Mouse (Mus musculus): ENCODE data around the gene Aig1.

Aig1 gene

GRCm38 (mm10) chr10:13782774-13783173 is 86.0 kb downstream of the Aig1 start:
- in situ Hi-C loops (cut with MboI, MseI) = no loop called here

- in situ Hi-C loops (cut with MboI, MseI) = no loop called here
Measured at GRCm38 (mm10) chr10:13782235-13782757, 86.5 kb downstream of the Aig1 start.

GRCm38 (mm10) chr10:13776014-13776413 is 92.8 kb downstream of the Aig1 start:
- in situ Hi-C loops (cut with MboI, MseI) = loop anchor here in 1 of 2 experiments (5.0 kb wide), 1 partner anchor 56 kb away; no protein-coding TSS in a partner anchor

GRCm38 (mm10) chr10:13775411-13775810 is 93.4 kb downstream of the Aig1 start:
- in situ Hi-C loops (cut with MboI, MseI) = loop anchor here in 1 of 2 experiments (5.0 kb wide), 1 partner anchor 57 kb away; no protein-coding TSS in a partner anchor

- in situ Hi-C loops (cut with MboI, MseI) = loop anchor here (5.0 kb wide), 2 partner anchors 57 to 83 kb away; no protein-coding TSS in a partner anchor
Measured at GRCm38 (mm10) chr10:13774910-13775309, 93.9 kb downstream of the Aig1 start.

- in situ Hi-C loops (cut with MboI, MseI) = loop anchor here in 1 of 2 experiments (5.0 kb wide), 1 partner anchor 78 kb away; no protein-coding TSS in a partner anchor
Measured at GRCm38 (mm10) chr10:13770720-13771119, 98.1 kb downstream of the Aig1 start.

GRCm38 (mm10) chr10:13769789-13770188 is 99.0 kb downstream of the Aig1 start:
- in situ Hi-C loops (cut with MboI, MseI) = loop anchor here in 1 of 2 experiments (5.0 kb wide), 1 partner anchor 77 kb away; no protein-coding TSS in a partner anchor

GRCm38 (mm10) chr10:13768866-13769265 is 99.9 kb downstream of the Aig1 start:
- in situ Hi-C loops (cut with MboI, MseI) = no loop called here

GRCm38 (mm10) chr10:13767076-13767475 is 101.7 kb downstream of the Aig1 start:
- in situ Hi-C loops (cut with MboI, MseI) = no loop called here

- in situ Hi-C loops (cut with MboI, MseI) = no loop called here
Measured at GRCm38 (mm10) chr10:13763151-13763550, 105.6 kb downstream of the Aig1 start.

GRCm38 (mm10) chr10:13754712-13755111 is 114.1 kb downstream of the Aig1 start:
- in situ Hi-C loops (cut with MboI, MseI) = no loop called here

- in situ Hi-C loops (cut with MboI, MseI) = no loop called here
Measured at GRCm38 (mm10) chr10:13753777-13754176, 115.0 kb downstream of the Aig1 start.

GRCm38 (mm10) chr10:13739494-13740140 is 129.2 kb downstream of the Aig1 start:
- in situ Hi-C loops (cut with MboI, MseI) = loop anchor here in 1 of 2 experiments (10.0 kb wide), 1 partner anchor 315 kb away; no protein-coding TSS in a partner anchor

- in situ Hi-C loops (cut with MboI, MseI) = loop anchor here in 1 of 2 experiments (10.0 kb wide), 1 partner anchor 325 kb away; no protein-coding TSS in a partner anchor
Measured at GRCm38 (mm10) chr10:13730039-13730748, 138.6 kb downstream of the Aig1 start.

GRCm38 (mm10) chr10:13727676-13728075 is 141.1 kb downstream of the Aig1 start:
- in situ Hi-C loops (cut with MboI, MseI) = loop anchor here in 1 of 2 experiments (5.0 kb wide), 1 partner anchor 105 kb away; no protein-coding TSS in a partner anchor

GRCm38 (mm10) chr10:13726206-13726605 is 142.6 kb downstream of the Aig1 start:
- in situ Hi-C loops (cut with MboI, MseI) = loop anchor here in 1 of 2 experiments (5.0 kb wide), 1 partner anchor 106 kb away; no protein-coding TSS in a partner anchor

GRCm38 (mm10) chr10:13725276-13725675 is 143.5 kb downstream of the Aig1 start:
- in situ Hi-C loops (cut with MboI, MseI) = loop anchor here in 1 of 2 experiments (5.0 kb wide), 1 partner anchor 107 kb away; no protein-coding TSS in a partner anchor

- in situ Hi-C loops (cut with MboI, MseI) = no loop called here
Measured at GRCm38 (mm10) chr10:13716132-13716531, 152.6 kb downstream of the Aig1 start.

GRCm38 (mm10) chr10:13715584-13715983 is 153.2 kb downstream of the Aig1 start:
- in situ Hi-C loops (cut with MboI, MseI) = no loop called here

- in situ Hi-C loops (cut with MboI, MseI) = no loop called here
Measured at GRCm38 (mm10) chr10:13714920-13715293, 153.9 kb downstream of the Aig1 start.

- in situ Hi-C loops (cut with MboI, MseI) = no loop called here
Measured at GRCm38 (mm10) chr10:13714199-13714919, 154.4 kb downstream of the Aig1 start.

Measured in T-helper 17 cell (primary cell).